Mouse (Mus musculus) heart, embryonic 15.5 days (tissue): ENCODE results near the gene Slc23a4. TPM values are rescaled to one million over a fixed set of nuclear protein-coding genes. Genes with fewer than 3 reads are reported as not detected.

Experiments
- ATAC-seq: fragments of 200-750 bp; cut with Nextera tagmentation; replicated peaks from 2 replicates; pipeline ENCODE4 v1.8.0; 2017; ENCODE audit warnings: low read depth, moderate TSS enrichment; ENCODE audit not compliant: insufficient number of reproducible peaks, insufficient read depth, low FRiP score
- H3K27ac ChIP-seq: fragments of 300-500 bp; sonication (generic); 2 replicates; pipeline ENCODE4 v1.5.1; 2015; ENCODE audit warnings: mild to moderate bottlenecking, inconsistent platforms
- H3K27me3 ChIP-seq: fragments of 300-500 bp; sonication (generic); 2 replicates; pipeline ENCODE4 v1.6.1; 2015; ENCODE audit warnings: inconsistent platforms
- H3K36me3 ChIP-seq: fragments of 300-500 bp; sonication (generic); 2 replicates; pipeline ENCODE4 v1.6.1; 2015; ENCODE audit warnings: mild to moderate bottlenecking, inconsistent platforms
- H3K4me1 ChIP-seq: fragments of 300-500 bp; sonication (generic); replicated peaks from 2 replicates; pipeline ENCODE4 v1.6.1; 2015; ENCODE audit warnings: inconsistent platforms
- H3K4me2 ChIP-seq: fragments of 300-500 bp; sonication (generic); 2 replicates; pipeline ENCODE4 v1.6.1; 2015; ENCODE audit warnings: inconsistent platforms, mild to moderate bottlenecking, moderate library complexity
- H3K4me3 ChIP-seq: fragments of 300-500 bp; sonication (generic); 2 replicates; pipeline ENCODE4 v1.5.1; 2015; ENCODE audit warnings: mild to moderate bottlenecking, inconsistent platforms
- H3K9ac ChIP-seq: fragments of 300-500 bp; sonication (generic); 2 replicates; pipeline ENCODE4 v1.6.1; 2015; ENCODE audit warnings: mild to moderate bottlenecking, inconsistent platforms
- H3K9me3 ChIP-seq: fragments of 300-500 bp; sonication (generic); replicated peaks from 2 replicates; pipeline ENCODE4 v1.6.1; 2016; ENCODE audit warnings: inconsistent platforms
- WGBS: fragments of 180-500 bp; shearing (Covaris S2); methylation state at CpG from one replicate; pipeline ENCODE4 v1.1.7; 2015; ENCODE audit warnings: mixed read lengths; 5-methylcytosine and 5-hydroxymethylcytosine counted together
- polyA plus RNA-seq: library from polyadenylated mRNA; unstranded; fragments of >200 nt; fragmentation: Nextera tagmentation; extraction: Ambion mirVana; gene quantifications from 2 replicates; pipeline ENCODE4 v1.2.1, GENCODE M21; 2015

The Slc23a4 gene
- polyA plus RNA-seq, 1 experiment from 2014 or later = 0.25 TPM

DNA sequence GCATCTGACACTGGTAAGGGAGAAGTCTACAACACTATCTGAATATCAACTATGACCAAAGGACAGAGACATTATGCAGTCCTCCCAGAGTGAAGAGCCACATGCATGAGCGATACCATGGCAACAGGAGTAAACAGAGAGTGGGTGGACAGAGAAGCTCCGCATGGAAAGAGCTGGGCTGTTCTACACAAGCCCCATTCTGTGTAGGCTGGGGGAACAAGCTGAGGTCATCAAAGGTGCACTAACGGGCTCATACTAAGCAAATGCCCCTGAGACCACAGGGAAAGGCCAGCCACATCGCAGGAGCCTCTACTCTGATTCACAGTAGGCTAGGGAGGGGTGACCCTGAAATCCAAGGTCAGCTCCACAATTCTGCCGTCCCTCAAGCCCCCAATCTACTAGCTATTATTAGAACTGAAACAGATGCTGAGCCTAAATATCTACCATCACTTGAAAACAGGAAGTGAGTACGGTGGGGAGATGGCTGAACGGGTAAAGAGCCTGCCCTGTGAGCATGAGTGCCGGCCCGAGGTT is 86.2 kb downstream of the Slc23a4 start:
- H3K36me3 ChIP-seq = peaks cover 33% of the 10 kb centered on the region
- H3K9ac ChIP-seq = no peak overlapping the region; the same call in 1 of the 2 replicates
- peak overlapping the region; percentile 42 for H3K4me2 ChIP-seq
- H3K4me1 ChIP-seq = peaks cover 53% of the 10 kb centered on the region
- 28% methylated on average over 9 of the region's 9 CpGs for WGBS
- no peaks in the 10 kb centered on the region for H3K27me3 ChIP-seq
- peak overlapping the region; percentile 72 for H3K27ac ChIP-seq
- H3K4me3 ChIP-seq = 0 out of 2 replicates have a peak overlapping the region, but pooled peaks have one; percentile 2
- no peak for ATAC-seq
- H3K9me3 ChIP-seq = no peaks in the 10 kb centered on the region

GRCm38 (mm10) chr6:34900990-34901389 is 87.2 kb downstream of the Slc23a4 start:
- peaks cover 35% of the 10 kb centered on the region for H3K36me3 ChIP-seq
- no peak for ATAC-seq
- no peak overlapping the region for H3K27ac ChIP-seq
- H3K4me3 ChIP-seq = no peak overlapping the region
- peaks cover 49% of the 10 kb centered on the region for H3K4me1 ChIP-seq
- no peak overlapping the region for H3K4me2 ChIP-seq
- no peak overlapping the region for H3K9ac ChIP-seq
- no peaks in the 10 kb centered on the region for H3K27me3 ChIP-seq
- H3K9me3 ChIP-seq = no peaks in the 10 kb centered on the region
- 61% methylated on average over 2 of the region's 2 CpGs for WGBS

- Histone ChIP-seq H3K9ac (no peak overlapping the region), H3K27me3 (no peaks in the 10 kb centered on the region), H3K36me3 (peaks cover 41% of the 10 kb centered on the region), H3K4me2 (no peak overlapping the region), H3K4me3 (no peak overlapping the region), H3K27ac (peak overlapping the region; percentile 51), H3K9me3 (no peaks in the 10 kb centered on the region), H3K4me1 (peaks cover 44% of the 10 kb centered on the region)
- WGBS = 67% methylated on average over 2 of the region's 2 CpGs
- ATAC-seq = peak; percentile 48; the same call in 1 of the 2 replicates
Measured at GRCm38 (mm10) chr6:34899127-34899526, 89.1 kb downstream of the Slc23a4 start.

GRCm38 (mm10) chr6:34896168-34896780 is 91.9 kb downstream of the Slc23a4 start:
- Histone ChIP-seq H3K27me3 (no peaks in the 10 kb centered on the region), H3K36me3 (peaks cover 58% of the 10 kb centered on the region), H3K27ac (no peak overlapping the region), H3K9me3 (no peaks in the 10 kb centered on the region), H3K4me2 (no peak overlapping the region), H3K9ac (no peak overlapping the region), H3K4me3 (no peak overlapping the region), H3K4me1 (peaks cover 19% of the 10 kb centered on the region; the same call in 1 of the 2 replicates)
- no peak for ATAC-seq
- WGBS = 67% methylated on average over 16 of the region's 16 CpGs

- Histone ChIP-seq H3K4me2 (no peak overlapping the region), H3K4me3 (no peak overlapping the region)
Measured at GRCm38 (mm10) chr6:34895569-34895968, 92.6 kb downstream of the Slc23a4 start.

More at GRCm38 (mm10) chr6:34895569-34895968, 92.6 kb downstream of the Slc23a4 start:
- Histone ChIP-seq H3K27me3 (no peaks in the 10 kb centered on the region), H3K36me3 (peaks cover 59% of the 10 kb centered on the region), H3K9ac (no peak overlapping the region), H3K4me1 (peaks cover 17% of the 10 kb centered on the region; the same call in 1 of the 2 replicates), H3K9me3 (no peaks in the 10 kb centered on the region), H3K27ac (no peak overlapping the region)
- WGBS = 85% methylated on average over 7 of the region's 7 CpGs
- no peak for ATAC-seq

Other genes starting within 250 kb of the Slc23a4 start
- gene Agbl3, start 208.0 kb downstream of the Slc23a4 start, polyA plus RNA-seq = 4.2 and 5.2 TPM in 2 replicates
- gene Tmem140, start 125.3 kb downstream of the Slc23a4 start, polyA plus RNA-seq = 1.4 and 2.2 TPM in 2 replicates
- 7.6 and 9.6 TPM in 2 replicates for gene Cyren, start 110.3 kb downstream of the Slc23a4 start, polyA plus RNA-seq
- gene Wdr91, start 77.5 kb downstream of the Slc23a4 start, polyA plus RNA-seq = 7.8 and 10.7 TPM in 2 replicates
- not detected in 2 replicates for gene Stra8, start 68.2 kb downstream of the Slc23a4 start, polyA plus RNA-seq
- 17.6 and 19.9 TPM in 2 replicates for gene Cnot4, start 145.3 kb upstream of the Slc23a4 start, polyA plus RNA-seq
- 18.9 and 24.4 TPM in 2 replicates for gene Nup205, start 189.0 kb upstream of the Slc23a4 start, polyA plus RNA-seq